Mouse (Mus musculus): ENCODE results near the gene Gm11639. TPM values are rescaled to one million over a fixed set of nuclear protein-coding genes. Genes with fewer than 3 reads are reported as not detected.

The Gm11639 gene
- total and polyA plus RNA-seq, 2 experiments from 2014 or later: 0.43 TPM; not detected in 1

- Histone ChIP-seq H3K4me1 (ENCODE audit: insufficient read depth, low read length) (no peaks in the 10 kb centered on the region), H3K27ac (no peak overlapping the region), H3K27me3 (ENCODE audit: insufficient read depth, low read length) (no peaks in the 10 kb centered on the region), H3K36me3 (ENCODE audit: insufficient read depth, low read length) (no peaks in the 10 kb centered on the region), H3K9ac (replicated peaks; ENCODE audit: low read length) (no peak overlapping the region), H3K4me2 (ENCODE audit: low read depth, low read length) (no peak overlapping the region), H3K4me3 (ENCODE audit: low read length) (no peak overlapping the region), H3K9me3 (ENCODE audit: low read length) (no peaks in the 10 kb centered on the region)
- ATAC-seq (no peak), DNase-seq (ENCODE audit: low spot score) (peak; percentile 47)
- WGBS: 5% methylated on average over 5 of the region's 5 CpGs
- TF ChIP-seq CTCF (IDR thresholded peaks at IDR 0.05; ENCODE audit: low read depth): peak; percentile 71
Measured at GRCm38 (mm10) chr11:104768072-104768471, 82.6 kb downstream of the Gm11639 start.

- H3K4me2 ChIP-seq (ENCODE audit: low read depth, low read length): no peak overlapping the region
- no peaks in the 10 kb centered on the region for H3K27me3 ChIP-seq (ENCODE audit: insufficient read depth, low read length)
- H3K4me3 ChIP-seq (ENCODE audit: low read length): no peak overlapping the region
- no peak overlapping the region for H3K9ac ChIP-seq (replicated peaks; ENCODE audit: low read length)
- H3K36me3 ChIP-seq (ENCODE audit: insufficient read depth, low read length): no peaks in the 10 kb centered on the region
- ATAC-seq (no peak), DNase-seq (ENCODE audit: low spot score) (peak; percentile 9)
- TF ChIP-seq CTCF (IDR thresholded peaks at IDR 0.05; ENCODE audit: low read depth): no peak
- WGBS: 47% methylated on average over 2 of the region's 2 CpGs
- H3K9me3 ChIP-seq (ENCODE audit: low read length): no peaks in the 10 kb centered on the region
- no peaks in the 10 kb centered on the region for H3K4me1 ChIP-seq (ENCODE audit: insufficient read depth, low read length)
- H3K27ac ChIP-seq: no peak overlapping the region
Measured at GRCm38 (mm10) chr11:104778796-104779195, 93.3 kb downstream of the Gm11639 start.

GRCm38 (mm10) chr11:104944723-104945122 lies 259.2 kb downstream of the Gm11639 start:
- H3K4me2 ChIP-seq (ENCODE audit: low read depth, low read length): no peak overlapping the region
- no peaks in the 10 kb centered on the region for H3K27me3 ChIP-seq (ENCODE audit: insufficient read depth, low read length)
- H3K4me3 ChIP-seq (ENCODE audit: low read length): no peak overlapping the region
- no peak overlapping the region for H3K27ac ChIP-seq
- H3K36me3 ChIP-seq (ENCODE audit: insufficient read depth, low read length): no peaks in the 10 kb centered on the region
- H3K4me1 ChIP-seq (ENCODE audit: insufficient read depth, low read length): no peaks in the 10 kb centered on the region
- DNase-seq (ENCODE audit: low spot score) (no peak), ATAC-seq (no peak)
- WGBS: 72% methylated on average over 2 of the region's 2 CpGs
- no peak for TF ChIP-seq CTCF (IDR thresholded peaks at IDR 0.05; ENCODE audit: low read depth)
- no peak overlapping the region for H3K9ac ChIP-seq (replicated peaks; ENCODE audit: low read length)
- H3K9me3 ChIP-seq (ENCODE audit: low read length): no peaks in the 10 kb centered on the region

- no peak for TF ChIP-seq CTCF (IDR thresholded peaks at IDR 0.05; ENCODE audit: low read depth)
- Histone ChIP-seq H3K27me3 (ENCODE audit: insufficient read depth, low read length) (no peaks in the 10 kb centered on the region), H3K27ac (no peak overlapping the region), H3K4me1 (ENCODE audit: insufficient read depth, low read length) (no peaks in the 10 kb centered on the region), H3K4me3 (ENCODE audit: low read length) (no peak overlapping the region), H3K9ac (replicated peaks; ENCODE audit: low read length) (no peak overlapping the region), H3K9me3 (ENCODE audit: low read length) (no peaks in the 10 kb centered on the region), H3K4me2 (ENCODE audit: low read depth, low read length) (no peak overlapping the region), H3K36me3 (ENCODE audit: insufficient read depth, low read length) (no peaks in the 10 kb centered on the region)
- DNase-seq (ENCODE audit: low spot score) (no peak), ATAC-seq (no peak)
- 73% methylated on average over 4 of the region's 4 CpGs for WGBS
Measured at GRCm38 (mm10) chr11:104952349-104952748, 266.8 kb downstream of the Gm11639 start.

GRCm38 (mm10) chr11:104967862-104968261 lies 282.4 kb downstream of the Gm11639 start:
- H3K4me2 ChIP-seq (ENCODE audit: low read depth, low read length): no peak overlapping the region
- WGBS: 86% methylated on average over 1 of the region's 1 CpGs
- no peaks in the 10 kb centered on the region for H3K36me3 ChIP-seq (ENCODE audit: insufficient read depth, low read length)
- TF ChIP-seq CTCF (IDR thresholded peaks at IDR 0.05; ENCODE audit: low read depth): no peak
- H3K4me3 ChIP-seq (ENCODE audit: low read length): no peak overlapping the region
- no peak for ATAC-seq
- H3K27me3 ChIP-seq (ENCODE audit: insufficient read depth, low read length): no peaks in the 10 kb centered on the region
- no peak overlapping the region for H3K9ac ChIP-seq (replicated peaks; ENCODE audit: low read length)
- no peak for DNase-seq (ENCODE audit: low spot score)
- no peaks in the 10 kb centered on the region for H3K9me3 ChIP-seq (ENCODE audit: low read length)
- no peaks in the 10 kb centered on the region for H3K4me1 ChIP-seq (ENCODE audit: insufficient read depth, low read length)
- no peak overlapping the region for H3K27ac ChIP-seq

- ATAC-seq (no peak), DNase-seq (ENCODE audit: low spot score) (no peak)
- Histone ChIP-seq H3K27me3 (ENCODE audit: insufficient read depth, low read length) (no peaks in the 10 kb centered on the region), H3K36me3 (ENCODE audit: insufficient read depth, low read length) (no peaks in the 10 kb centered on the region), H3K9me3 (ENCODE audit: low read length) (no peaks in the 10 kb centered on the region), H3K9ac (replicated peaks; ENCODE audit: low read length) (no peak overlapping the region), H3K4me2 (ENCODE audit: low read depth, low read length) (no peak overlapping the region), H3K4me3 (ENCODE audit: low read length) (no peak overlapping the region), H3K27ac (no peak overlapping the region), H3K4me1 (ENCODE audit: insufficient read depth, low read length) (no peaks in the 10 kb centered on the region)
- 93% methylated on average over 2 of the region's 2 CpGs for WGBS
- no peak for TF ChIP-seq CTCF (IDR thresholded peaks at IDR 0.05; ENCODE audit: low read depth)
Measured at GRCm38 (mm10) chr11:104968388-104968787, 282.9 kb downstream of the Gm11639 start.

GRCm38 (mm10) chr11:104971322-104971721 lies 285.8 kb downstream of the Gm11639 start:
- Histone ChIP-seq H3K9me3 (ENCODE audit: low read length) (no peaks in the 10 kb centered on the region), H3K9ac (replicated peaks; ENCODE audit: low read length) (no peak overlapping the region), H3K36me3 (ENCODE audit: insufficient read depth, low read length) (no peaks in the 10 kb centered on the region), H3K4me3 (ENCODE audit: low read length) (no peak overlapping the region), H3K27me3 (ENCODE audit: insufficient read depth, low read length) (no peaks in the 10 kb centered on the region), H3K27ac (no peak overlapping the region), H3K4me2 (ENCODE audit: low read depth, low read length) (no peak overlapping the region), H3K4me1 (ENCODE audit: insufficient read depth, low read length) (no peaks in the 10 kb centered on the region)
- peak; percentile 39 for DNase-seq (ENCODE audit: low spot score)
- TF ChIP-seq CTCF (IDR thresholded peaks at IDR 0.05; ENCODE audit: low read depth): no peak
- no peak for ATAC-seq
- 6% methylated on average over 4 of the region's 4 CpGs for WGBS
